Mouse (Mus musculus) cerebellum, adult 2 months (tissue): ENCODE measurements around the gene Ace.

Experiments
- CTCF ChIP-seq: fragments of 200-500 bp; IDR thresholded peaks from 2 replicates; pipeline ENCODE4 v1.5.1; 2011; ENCODE audit warnings: low read depth, mild to moderate bottlenecking, control low read depth, low read length, moderate library complexity, borderline replicate concordance; ENCODE audit not compliant: insufficient read depth
- POLR2A ChIP-seq: fragments of 200-500 bp; IDR thresholded peaks from 2 replicates; pipeline ENCODE4 v1.6.1; 2011; ENCODE audit warnings: low read length, control low read depth, borderline replicate concordance; ENCODE audit not compliant: insufficient read depth

GRCm38 (mm10) chr11:105921275-105921674, 46.5 kb upstream of the Ace start:
- TF ChIP-seq CTCF, result no peak
- no peak for TF ChIP-seq POLR2A
